ENCODE assay signal across 8 mouse cellular contexts in the genomic region with DNA sequence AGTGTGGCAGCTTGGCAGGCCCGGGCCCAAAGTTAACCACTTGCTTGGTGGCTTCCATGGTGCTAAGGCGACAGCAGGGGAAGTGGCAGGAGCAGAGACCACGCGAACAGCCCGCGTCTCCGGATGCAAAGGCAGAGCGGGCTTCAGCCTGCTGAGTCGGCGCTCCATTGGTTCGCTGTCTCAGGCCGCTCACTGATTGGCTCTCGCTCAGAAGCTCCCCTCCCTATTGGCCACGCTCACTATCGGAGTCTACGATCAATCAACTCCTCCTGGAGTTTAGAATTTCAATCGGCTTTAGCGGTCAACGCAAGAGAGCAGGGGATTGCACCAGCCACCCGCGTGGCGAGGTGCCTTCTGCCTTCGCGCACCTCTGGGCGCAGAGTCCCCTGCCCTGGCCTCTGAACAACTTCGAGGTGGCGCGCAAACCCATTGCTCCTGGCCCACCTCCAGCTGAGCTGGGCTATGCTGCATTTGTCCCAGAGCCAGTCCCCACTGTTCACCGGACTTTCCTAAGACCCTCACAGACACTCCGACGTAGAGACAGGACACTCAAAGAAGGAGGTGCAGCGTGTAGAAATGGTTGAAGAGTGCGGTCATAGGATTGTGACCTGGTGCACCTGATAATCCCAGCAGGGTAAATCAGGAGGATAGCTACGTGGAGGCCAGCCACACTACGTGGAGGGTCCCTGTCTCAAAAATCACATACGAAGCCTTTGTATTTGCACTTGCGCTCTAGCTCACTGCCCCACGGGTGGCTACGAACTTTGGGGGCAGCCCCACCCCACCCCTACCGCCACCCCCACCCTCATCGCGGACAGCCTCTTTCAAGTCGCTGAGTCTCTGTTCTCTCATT. TPM values are rescaled to one million over a fixed set of nuclear protein-coding genes. Genes with fewer than 3 reads are reported as not detected.
A peak's percentile ranks its signal among the peaks of the same experiment; 100 is the strongest.
DNase-seq lines count a peak whose midpoint lies in the region; ATAC-seq and TF ChIP-seq lines count a peak whose summit lies in the region.

No protein-coding gene starts in this region.

- H3K4me1 ChIP-seq in erythroblast, embryonic 14.5 days (ENCODE audit: control insufficient read depth), result peaks cover 35% of the 10 kb centered on the region
- peaks cover 22% of the 10 kb centered on the region for H3K4me1 ChIP-seq in heart, embryonic 12.5 days (replicated peaks)
- H3K4me1 ChIP-seq in kidney, embryonic 16.5 days (ENCODE audit: insufficient read depth, low read length), result peaks cover 18% of the 10 kb centered on the region
- peaks cover 8% of the 10 kb centered on the region; the same call in 1 of the 2 replicates for H3K4me1 ChIP-seq in liver, adult 2 months (ENCODE audit: control insufficient read depth, insufficient read depth, low read length)

- peak overlapping the region; percentile 89 for H3K4me3 ChIP-seq in erythroblast, embryonic 14.5 days (replicated peaks)
- H3K4me3 ChIP-seq in heart, embryonic 12.5 days, result peak overlapping the region; percentile 68
- peak overlapping the region; percentile 62 for H3K4me3 ChIP-seq in kidney, embryonic 16.5 days (ENCODE audit: low read length)
- peak overlapping the region; percentile 62 for H3K4me3 ChIP-seq in liver, adult 2 months (ENCODE audit: insufficient read depth, low read depth, low read length)

- TF ChIP-seq POLR2A in liver, adult 2 months (IDR thresholded peaks at IDR 0.05; ENCODE audit: extremely low read depth, insufficient read depth, low read length), result no peak

- TF ChIP-seq CTCF in liver, adult 2 months (IDR thresholded peaks at IDR 0.05; ENCODE audit: low read depth, low read length), result no peak

- peak overlapping the region; percentile 86 for H3K27ac ChIP-seq in heart, embryonic 12.5 days (ENCODE audit: poor library complexity, severe bottlenecking)
- peak overlapping the region; percentile 85 for H3K27ac ChIP-seq in kidney, embryonic 16.5 days (ENCODE audit: low read length)
- no peak overlapping the region; the same call in 1 of the 2 replicates for H3K27ac ChIP-seq in liver, adult 2 months (replicated peaks; ENCODE audit: insufficient read depth, low read depth, low read length)

- H3K9ac ChIP-seq in heart, embryonic 12.5 days, result peak overlapping the region; percentile 75
- H3K9ac ChIP-seq in kidney, embryonic 16.5 days (replicated peaks; ENCODE audit: low read length), result peak overlapping the region; percentile 67
- peak overlapping the region; percentile 24; the same call in 1 of the 2 replicates for H3K9ac ChIP-seq in liver, adult 2 months (ENCODE audit: low read depth, low read length)

- no peaks in the 10 kb centered on the region for H3K79me2 ChIP-seq in liver, adult 2 months (ENCODE audit: control insufficient read depth, insufficient read depth, low read length)

- ATAC-seq in CD4-positive, CD25-positive, alpha-beta regulatory T cell, adult 4 months, result peak; percentile 95
- ATAC-seq in heart, embryonic 12.5 days (ENCODE audit: insufficient number of reproducible peaks, low FRiP score), result peak; percentile 94
- ATAC-seq in kidney, embryonic 16.5 days (ENCODE audit: low FRiP score, low TSS enrichment), result peak; percentile 99
- peak; percentile 98 for ATAC-seq in monocyte, adult 5-6 weeks (replicated peaks; ENCODE audit: insufficient number of reproducible peaks, low FRiP score, low TSS enrichment, poor library complexity, severe bottlenecking)

- H3K27me3 ChIP-seq in erythroblast, embryonic 14.5 days (ENCODE audit: control insufficient read depth), result no peaks in the 10 kb centered on the region
- H3K27me3 ChIP-seq in heart, embryonic 12.5 days (replicated peaks), result no peaks in the 10 kb centered on the region
- H3K27me3 ChIP-seq in kidney, embryonic 16.5 days (ENCODE audit: insufficient read depth, low read length), result no peaks in the 10 kb centered on the region
- no peaks in the 10 kb centered on the region for H3K27me3 ChIP-seq in liver, adult 2 months (ENCODE audit: control insufficient read depth, insufficient read depth, low read length)

- peaks cover 10% of the 10 kb centered on the region for H3K36me3 ChIP-seq in erythroblast, embryonic 14.5 days (ENCODE audit: control insufficient read depth)
- H3K36me3 ChIP-seq in heart, embryonic 12.5 days, result no peaks in the 10 kb centered on the region
- H3K36me3 ChIP-seq in kidney, embryonic 16.5 days (ENCODE audit: insufficient read depth, low read length), result 0 out of 2 replicates have a peak, but pooled peaks cover 4% of the 10 kb centered on the region
- H3K36me3 ChIP-seq in liver, adult 2 months (ENCODE audit: control insufficient read depth, insufficient read depth, low read length), result no peaks in the 10 kb centered on the region

- WGBS in heart, embryonic 12.5 days, result 2% methylated on average over 43 of the region's 43 CpGs
- 2% methylated on average over 43 of the region's 43 CpGs for WGBS in kidney, embryonic 16.5 days
- WGBS in liver, adult 2 months, result 2% methylated on average over 43 of the region's 43 CpGs

- peak; percentile 80 for DNase-seq in brain, embryonic 18.5 days (ENCODE audit: low read depth, low spot score)
- peak; percentile 82 for DNase-seq in liver, adult 2 months (ENCODE audit: extremely low read depth, low read depth, low spot score)
- peak; percentile 82 to 86 for DNase-seq in spleen, postnatal 36 days (ENCODE audit: low spot score in 2 of 2)

- H3K9me3 ChIP-seq in erythroblast, embryonic 14.5 days (ENCODE audit: control insufficient read depth, low read length), result no peaks in the 10 kb centered on the region
- H3K9me3 ChIP-seq in heart, embryonic 12.5 days (replicated peaks), result no peaks in the 10 kb centered on the region
- no peaks in the 10 kb centered on the region for H3K9me3 ChIP-seq in kidney, embryonic 16.5 days (ENCODE audit: low read length)

- H3K4me2 ChIP-seq in heart, embryonic 12.5 days, result peak overlapping the region; percentile 97
- peak overlapping the region; percentile 82 for H3K4me2 ChIP-seq in kidney, embryonic 16.5 days (replicated peaks; ENCODE audit: low read depth, low read length)

RNA-seq across cellular contexts. Expression of gene Psat1, which starts 22.0 kb away (rescaled TPM):
- 10 to 100 TPM; 39.6 to 66.0 TPM for polyA plus RNA-seq in CD4-positive, CD25-positive, alpha-beta regulatory T cell, adult 4 months (2017; shearing (Covaris generic))
- polyA plus RNA-seq in erythroblast, embryonic 14.5 days (2012), result 0.14 and 0.48 TPM in 2 replicates
- polyA plus RNA-seq in heart, embryonic 12.5 days (2016; fragmentation: Nextera tagmentation; extraction: Ambion mirVana), result 49.8 and 53.0 TPM in 2 replicates
- polyA plus RNA-seq in kidney, embryonic 16.5 days (2015; fragmentation: Nextera tagmentation; extraction: Ambion mirVana), result 86.9 and 88.6 TPM in 2 replicates
- 0.74 and 2.0 TPM in 2 replicates for total RNA-seq in liver, adult 2 months (2014; rRNA removed)
- 0.20 and 0.21 TPM in 2 replicates for polyA plus RNA-seq in liver, adult 2 months (2012; rRNA removed)
- 7.0 to 22.2 TPM (median 20.8 TPM) in 3 replicates for total RNA-seq in monocyte, adult 5-6 weeks (2017)

RNA-seq across cellular contexts. Expression of gene Cep78, which starts 59.7 kb away (rescaled TPM):
- polyA plus RNA-seq in CD4-positive, CD25-positive, alpha-beta regulatory T cell, adult 4 months (2017; shearing (Covaris generic)), result 1 to 10 TPM; 2.2 to 3.4 TPM
- polyA plus RNA-seq in erythroblast, embryonic 14.5 days (2012), result 0.15 and 0.18 TPM in 2 replicates
- polyA plus RNA-seq in heart, embryonic 12.5 days (2016; fragmentation: Nextera tagmentation; extraction: Ambion mirVana), result 16.1 and 16.7 TPM in 2 replicates
- 25.4 and 27.4 TPM in 2 replicates for polyA plus RNA-seq in kidney, embryonic 16.5 days (2015; fragmentation: Nextera tagmentation; extraction: Ambion mirVana)
- total RNA-seq in liver, adult 2 months (2014; rRNA removed), result 1.9 and 2.1 TPM in 2 replicates
- polyA plus RNA-seq in liver, adult 2 months (2012; rRNA removed), result 0.87 and 1.0 TPM in 2 replicates
- total RNA-seq in monocyte, adult 5-6 weeks (2017), result 1.9 to 4.9 TPM (median 3.2 TPM) in 3 replicates

Comparison
In these comparisons a context has a peak if more than half of its experiments do, and no peak if none do; other contexts are left out.
1. H3K9ac ChIP-seq: peak in every context shown above with its lines; median percentile 75 in heart, embryonic 12.5 days; 67 in kidney, embryonic 16.5 days; 24 in liver, adult 2 months.
2. RNA of gene Psat1, which starts 22.0 kb away (polyA plus RNA-seq): 86.9 to 88.6 TPM in kidney, embryonic 16.5 days, 39.6 to 66.0 TPM in CD4-positive, CD25-positive, alpha-beta regulatory T cell, adult 4 months and 49.8 to 53.0 TPM in heart, embryonic 12.5 days; 0.20 to 0.21 TPM in liver, adult 2 months and 0.14 to 0.48 TPM in erythroblast, embryonic 14.5 days; every median in the first group is over 10 times any median in the second.
3. Peak in every context shown above with its lines, with median percentiles within 50 percentile points of each other: ATAC-seq, DNase-seq and H3K4me3 ChIP-seq.